Mouse (Mus musculus): ENCODE results near the gene Rubcnl. TPM values are rescaled to one million over a fixed set of nuclear protein-coding genes. Genes with fewer than 3 reads are reported as not detected.

The Rubcnl gene
- polyA plus RNA-seq, 1 experiment from 2014 or later, result 0.45 TPM

DNA sequence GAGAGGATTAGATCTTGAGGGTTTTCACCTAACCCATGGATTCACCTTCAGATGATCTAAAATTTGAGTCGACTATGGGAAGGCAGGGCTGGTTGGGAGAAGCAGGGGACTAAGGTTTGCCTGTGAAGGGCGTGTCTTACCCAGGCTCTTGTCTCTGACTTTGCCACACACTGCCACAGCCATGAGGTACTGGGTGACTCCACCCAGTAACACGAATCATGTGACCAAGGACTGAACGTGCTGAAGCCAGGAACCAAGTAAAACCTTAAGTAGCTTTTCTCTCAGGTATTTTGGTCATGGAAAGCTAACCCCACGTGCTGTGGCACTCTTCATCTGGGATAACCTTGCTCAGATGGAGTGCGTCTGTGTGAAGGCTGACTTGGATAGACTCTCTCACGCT lies 14.9 kb downstream of the Rubcnl start:
- Histone ChIP-seq H3K4me2 (ENCODE audit: low read depth, low read length) (no peak overlapping the region), H3K27ac (ENCODE audit: low read length) (no peak overlapping the region), H3K4me1 (ENCODE audit: control insufficient read depth, insufficient read depth, low read length) (no peaks in the 10 kb centered on the region), H3K36me3 (ENCODE audit: control insufficient read depth, insufficient read depth, low read length) (no peaks in the 10 kb centered on the region), H3K9me3 (ENCODE audit: control insufficient read depth, low read length) (no peaks in the 10 kb centered on the region), H3K27me3 (replicated peaks; ENCODE audit: control insufficient read depth, insufficient read depth, low read length) (no peaks in the 10 kb centered on the region), H3K9ac (ENCODE audit: low read depth, low read length) (no peak overlapping the region), H3K4me3 (ENCODE audit: low read length) (no peak overlapping the region)
- no peak for ATAC-seq
- WGBS, result 74% methylated on average over 7 of the region's 7 CpGs

DNA sequence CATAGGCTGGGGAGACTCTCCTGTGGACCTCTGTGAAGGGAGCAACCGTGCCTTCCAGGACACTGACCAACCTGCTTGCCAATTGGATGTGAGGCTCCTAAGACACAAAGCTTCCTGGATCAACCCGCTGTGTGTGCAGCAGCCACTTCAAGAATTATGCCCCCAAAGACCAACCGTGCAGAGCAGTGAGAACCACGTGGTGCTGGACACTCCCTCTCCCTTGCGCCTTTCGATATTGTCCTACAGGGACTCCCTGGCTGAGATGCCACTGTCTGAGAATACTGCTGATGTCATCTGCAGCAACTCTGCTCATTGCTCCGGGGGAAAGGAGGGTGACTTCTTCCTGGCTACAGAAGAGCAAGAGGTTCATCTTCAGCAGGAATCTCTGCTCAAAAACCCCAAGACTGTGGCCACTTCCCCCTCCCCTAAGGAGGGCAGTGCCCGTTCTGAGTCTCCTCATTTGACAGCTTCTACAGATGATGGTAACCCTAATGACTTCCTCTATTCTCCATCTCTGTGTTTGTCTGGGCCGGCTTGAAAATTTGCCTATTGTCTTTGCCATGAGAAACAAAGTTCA lies 16.3 kb downstream of the Rubcnl start:
- Histone ChIP-seq H3K4me1 (ENCODE audit: control insufficient read depth, insufficient read depth, low read length) (no peaks in the 10 kb centered on the region), H3K9ac (ENCODE audit: low read depth, low read length) (no peak overlapping the region), H3K27me3 (replicated peaks; ENCODE audit: control insufficient read depth, insufficient read depth, low read length) (no peaks in the 10 kb centered on the region), H3K27ac (ENCODE audit: low read length) (no peak overlapping the region), H3K4me2 (ENCODE audit: low read depth, low read length) (no peak overlapping the region), H3K4me3 (ENCODE audit: low read length) (no peak overlapping the region), H3K36me3 (ENCODE audit: control insufficient read depth, insufficient read depth, low read length) (no peaks in the 10 kb centered on the region), H3K9me3 (ENCODE audit: control insufficient read depth, low read length) (no peaks in the 10 kb centered on the region)
- 75% methylated on average over 9 of the region's 9 CpGs for WGBS
- no peak for ATAC-seq

GRCm38 (mm10) chr14:75032742-75033141 lies 16.9 kb downstream of the Rubcnl start:
- H3K4me3 ChIP-seq (ENCODE audit: low read length), result no peak overlapping the region
- H3K9me3 ChIP-seq (ENCODE audit: control insufficient read depth, low read length), result no peaks in the 10 kb centered on the region
- H3K27ac ChIP-seq (ENCODE audit: low read length), result no peak overlapping the region
- H3K9ac ChIP-seq (ENCODE audit: low read depth, low read length), result no peak overlapping the region
- ATAC-seq, result no peak
- no peaks in the 10 kb centered on the region for H3K36me3 ChIP-seq (ENCODE audit: control insufficient read depth, insufficient read depth, low read length)
- H3K4me1 ChIP-seq (ENCODE audit: control insufficient read depth, insufficient read depth, low read length), result no peaks in the 10 kb centered on the region
- 89% methylated on average over 4 of the region's 4 CpGs for WGBS
- no peaks in the 10 kb centered on the region for H3K27me3 ChIP-seq (replicated peaks; ENCODE audit: control insufficient read depth, insufficient read depth, low read length)
- no peak overlapping the region for H3K4me2 ChIP-seq (ENCODE audit: low read depth, low read length)

- WGBS, result 76% methylated on average over 3 of the region's 3 CpGs
- no peak for ATAC-seq
- H3K4me2 ChIP-seq (ENCODE audit: low read depth, low read length), result no peak overlapping the region
Observed at GRCm38 (mm10) chr14:75034240-75034639, 18.4 kb downstream of the Rubcnl start.

DNA sequence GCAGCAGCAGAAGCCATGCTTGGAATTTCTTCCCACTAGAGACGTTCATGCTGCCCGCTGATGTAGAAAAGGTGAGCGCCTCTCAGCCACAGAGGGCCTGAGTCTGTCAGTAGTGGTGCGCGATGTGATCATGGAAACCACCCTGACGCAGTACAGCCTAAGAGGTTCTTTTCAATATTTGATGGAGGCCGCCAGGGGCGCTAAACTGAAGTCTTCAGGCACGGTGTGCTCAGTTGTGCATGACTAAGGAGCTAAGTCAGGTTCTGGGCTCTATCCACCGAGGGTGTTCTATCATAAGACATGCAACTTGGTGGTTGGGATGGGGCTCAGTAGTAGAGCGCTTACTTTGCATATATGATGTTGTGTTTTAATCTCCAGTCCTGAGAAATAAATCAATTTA lies 19.6 kb downstream of the Rubcnl start:
- no peak overlapping the region for H3K27ac ChIP-seq (ENCODE audit: low read length)
- ATAC-seq, result no peak
- no peak overlapping the region for H3K4me3 ChIP-seq (ENCODE audit: low read length)
- H3K36me3 ChIP-seq (ENCODE audit: control insufficient read depth, insufficient read depth, low read length), result no peaks in the 10 kb centered on the region
- H3K4me2 ChIP-seq (ENCODE audit: low read depth, low read length), result no peak overlapping the region
- no peaks in the 10 kb centered on the region for H3K27me3 ChIP-seq (replicated peaks; ENCODE audit: control insufficient read depth, insufficient read depth, low read length)
- WGBS, result 60% methylated on average over 11 of the region's 11 CpGs
- no peaks in the 10 kb centered on the region for H3K9me3 ChIP-seq (ENCODE audit: control insufficient read depth, low read length)
- H3K9ac ChIP-seq (ENCODE audit: low read depth, low read length), result no peak overlapping the region
- H3K4me1 ChIP-seq (ENCODE audit: control insufficient read depth, insufficient read depth, low read length), result no peaks in the 10 kb centered on the region

More at GRCm38 (mm10) chr14:75034240-75034639, 18.4 kb downstream of the Rubcnl start:
- no peak overlapping the region for H3K4me3 ChIP-seq (ENCODE audit: low read length)
- no peak overlapping the region for H3K9ac ChIP-seq (ENCODE audit: low read depth, low read length)
- no peaks in the 10 kb centered on the region for H3K4me1 ChIP-seq (ENCODE audit: control insufficient read depth, insufficient read depth, low read length)
- H3K9me3 ChIP-seq (ENCODE audit: control insufficient read depth, low read length), result no peaks in the 10 kb centered on the region
- no peaks in the 10 kb centered on the region for H3K36me3 ChIP-seq (ENCODE audit: control insufficient read depth, insufficient read depth, low read length)
- H3K27ac ChIP-seq (ENCODE audit: low read length), result no peak overlapping the region
- H3K27me3 ChIP-seq (replicated peaks; ENCODE audit: control insufficient read depth, insufficient read depth, low read length), result no peaks in the 10 kb centered on the region

DNA sequence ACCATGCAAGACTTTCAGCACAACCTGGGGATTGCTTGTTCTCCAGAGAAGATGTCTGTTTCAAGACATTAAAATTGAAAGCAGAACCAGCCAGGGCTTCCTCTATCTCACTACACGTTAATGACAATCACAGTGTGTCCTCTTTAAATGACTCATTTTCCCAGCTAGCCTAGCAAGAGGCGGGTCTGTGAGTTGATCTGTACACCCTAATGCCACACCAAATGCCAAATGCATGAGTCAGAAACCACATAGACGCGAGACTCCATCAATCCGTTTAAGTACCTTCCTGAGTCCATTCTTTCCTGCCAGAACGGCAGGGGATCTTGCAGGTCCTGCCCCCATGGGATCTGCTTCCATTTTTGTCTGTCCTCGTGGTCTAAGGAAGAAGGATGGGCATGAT lies 29.4 kb downstream of the Rubcnl start:
- no peak overlapping the region for H3K4me3 ChIP-seq (ENCODE audit: low read length)
- H3K9me3 ChIP-seq (ENCODE audit: control insufficient read depth, low read length), result no peaks in the 10 kb centered on the region
- no peaks in the 10 kb centered on the region for H3K4me1 ChIP-seq (ENCODE audit: control insufficient read depth, insufficient read depth, low read length)
- no peak overlapping the region for H3K27ac ChIP-seq (ENCODE audit: low read length)
- 57% methylated on average over 7 of the region's 7 CpGs for WGBS
- H3K27me3 ChIP-seq (replicated peaks; ENCODE audit: control insufficient read depth, insufficient read depth, low read length), result no peaks in the 10 kb centered on the region
- H3K4me2 ChIP-seq (ENCODE audit: low read depth, low read length), result no peak overlapping the region
- no peak for ATAC-seq
- no peak overlapping the region for H3K9ac ChIP-seq (ENCODE audit: low read depth, low read length)
- no peaks in the 10 kb centered on the region for H3K36me3 ChIP-seq (ENCODE audit: control insufficient read depth, insufficient read depth, low read length)

DNA sequence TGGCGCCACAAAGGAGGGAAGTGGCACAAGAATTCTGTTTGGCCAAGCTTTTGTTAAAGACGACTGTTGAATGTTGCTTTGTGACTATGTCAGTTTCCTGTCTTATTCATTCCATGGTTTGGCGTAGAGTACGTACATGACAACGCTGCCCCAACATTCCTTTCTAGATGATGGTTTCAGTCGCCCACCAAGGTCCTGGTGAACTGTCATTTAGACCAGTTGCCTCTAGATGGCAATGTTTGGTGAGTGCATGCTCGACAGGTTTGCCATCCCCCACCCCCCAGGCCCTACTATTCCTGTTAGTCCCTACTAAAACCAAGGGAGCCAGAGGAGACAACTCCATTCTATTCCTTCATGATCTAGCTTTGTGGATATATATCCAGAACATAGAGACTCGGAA lies 36.6 kb downstream of the Rubcnl start:
- H3K36me3 ChIP-seq (ENCODE audit: control insufficient read depth, insufficient read depth, low read length), result no peaks in the 10 kb centered on the region

DNA sequence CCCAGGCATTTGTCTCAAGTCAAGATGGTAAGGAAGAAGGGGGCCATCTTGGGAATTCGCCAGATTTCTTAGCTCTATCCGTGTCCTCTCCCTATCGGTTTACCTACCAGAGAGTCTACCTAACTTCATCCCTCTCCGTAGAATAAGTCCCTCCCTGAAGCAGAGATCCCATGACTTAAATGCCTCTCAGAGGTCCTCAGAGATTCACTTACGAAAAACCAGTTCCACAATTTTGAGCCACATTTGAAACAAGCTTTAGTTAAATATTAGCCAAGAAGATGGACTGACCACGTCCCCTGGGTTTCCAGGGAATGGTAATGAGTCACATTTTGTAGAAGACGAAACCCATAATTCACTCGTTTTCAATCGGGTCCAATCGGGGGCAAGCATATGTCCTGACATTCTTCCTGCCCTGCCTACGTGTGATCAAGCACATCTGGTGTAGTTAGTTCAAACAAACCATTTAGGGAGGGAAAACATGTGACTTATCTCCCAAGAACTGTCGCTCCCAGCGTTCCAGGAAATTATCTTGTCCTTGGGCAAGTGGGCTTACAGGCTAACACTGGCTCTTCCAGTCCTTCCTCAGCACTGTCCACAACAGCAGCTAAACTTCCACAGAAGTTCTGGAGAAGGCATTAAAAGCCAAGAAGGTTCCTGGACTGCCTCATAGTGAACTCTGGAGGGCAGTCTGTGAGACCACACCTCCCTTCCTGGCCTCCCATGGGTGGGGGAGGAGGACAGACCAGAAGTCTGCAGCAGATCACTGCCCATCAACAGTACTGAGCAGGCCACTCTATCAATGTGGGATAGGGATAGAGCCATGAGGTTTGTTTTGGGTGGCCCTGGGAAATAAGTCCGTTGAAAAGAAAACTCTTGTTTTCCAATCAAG lies 38.9 kb downstream of the Rubcnl start:
- WGBS, result 39% methylated on average over 14 of the region's 14 CpGs
- Histone ChIP-seq H3K9me3 (ENCODE audit: control insufficient read depth, low read length) (no peaks in the 10 kb centered on the region), H3K4me3 (ENCODE audit: low read length) (no peak overlapping the region), H3K27me3 (replicated peaks; ENCODE audit: control insufficient read depth, insufficient read depth, low read length) (no peaks in the 10 kb centered on the region), H3K4me1 (ENCODE audit: control insufficient read depth, insufficient read depth, low read length) (peaks cover 10% of the 10 kb centered on the region; the same call in 1 of the 2 replicates), H3K27ac (ENCODE audit: low read length) (peak overlapping the region; percentile 84), H3K4me2 (ENCODE audit: low read depth, low read length) (peak overlapping the region; percentile 17), H3K9ac (ENCODE audit: low read depth, low read length) (no peak overlapping the region), H3K36me3 (ENCODE audit: control insufficient read depth, insufficient read depth, low read length) (no peaks in the 10 kb centered on the region)
- peak; percentile 92 for ATAC-seq

More for the DNA sequence above, 36.6 kb downstream of the Rubcnl start:
- no peak for ATAC-seq
- H3K4me1 ChIP-seq (ENCODE audit: control insufficient read depth, insufficient read depth, low read length), result peaks cover 10% of the 10 kb centered on the region; the same call in 1 of the 2 replicates
- WGBS, result 69% methylated on average over 8 of the region's 8 CpGs
- no peaks in the 10 kb centered on the region for H3K9me3 ChIP-seq (ENCODE audit: control insufficient read depth, low read length)
- H3K4me2 ChIP-seq (ENCODE audit: low read depth, low read length), result no peak overlapping the region
- no peaks in the 10 kb centered on the region for H3K27me3 ChIP-seq (replicated peaks; ENCODE audit: control insufficient read depth, insufficient read depth, low read length)
- no peak overlapping the region for H3K4me3 ChIP-seq (ENCODE audit: low read length)
- no peak overlapping the region for H3K27ac ChIP-seq (ENCODE audit: low read length)
- H3K9ac ChIP-seq (ENCODE audit: low read depth, low read length), result no peak overlapping the region

DNA sequence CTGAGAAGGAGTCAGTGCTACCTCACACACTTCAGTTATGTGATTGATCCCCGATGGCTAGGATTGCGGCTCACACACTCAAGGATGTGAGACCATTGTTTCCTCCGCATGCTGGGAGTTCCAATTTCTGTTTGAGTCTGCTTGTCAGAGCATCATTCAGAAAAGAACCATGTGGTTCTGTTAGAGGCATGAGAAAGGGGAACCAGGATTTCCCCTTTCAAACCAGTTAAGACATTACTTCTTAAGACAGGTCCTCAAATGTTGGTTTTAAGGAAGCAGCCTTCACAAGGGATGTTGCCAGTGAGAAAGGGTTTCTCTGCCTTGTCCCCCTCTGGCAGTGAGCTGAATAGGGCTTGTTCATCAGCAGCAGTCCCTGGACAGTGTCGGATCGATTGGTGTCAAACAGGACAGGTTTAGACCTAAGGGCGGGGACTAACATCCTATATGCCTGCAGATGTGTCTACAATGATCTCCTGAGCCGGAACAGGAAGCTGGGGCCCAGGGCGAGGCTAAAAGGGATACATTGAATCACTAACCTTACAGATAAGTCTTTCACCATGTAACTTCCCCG lies 41.1 kb downstream of the Rubcnl start:
- Histone ChIP-seq H3K9me3 (ENCODE audit: control insufficient read depth, low read length) (no peaks in the 10 kb centered on the region), H3K9ac (ENCODE audit: low read depth, low read length) (no peak overlapping the region), H3K27ac (ENCODE audit: low read length) (no peak overlapping the region), H3K4me2 (ENCODE audit: low read depth, low read length) (no peak overlapping the region), H3K27me3 (replicated peaks; ENCODE audit: control insufficient read depth, insufficient read depth, low read length) (no peaks in the 10 kb centered on the region), H3K36me3 (ENCODE audit: control insufficient read depth, insufficient read depth, low read length) (no peaks in the 10 kb centered on the region), H3K4me1 (ENCODE audit: control insufficient read depth, insufficient read depth, low read length) (peaks cover 10% of the 10 kb centered on the region; the same call in 1 of the 2 replicates), H3K4me3 (ENCODE audit: low read length) (no peak overlapping the region)
- 65% methylated on average over 9 of the region's 9 CpGs for WGBS
- ATAC-seq, result no peak

Measured in intestine, embryonic 16.5 days (tissue).